Mouse (Mus musculus) monocyte, adult 5-6 weeks (primary cell): ENCODE measurements around the gene Srsf3. TPM values are rescaled to one million over a fixed set of nuclear protein-coding genes. Genes with fewer than 3 reads are reported as not detected.
"Not testable (repeated sequence)": the region's sequence is repeated elsewhere in the genome, so short reads cannot be mapped to it uniquely, and the experiment has no call there.

ENCODE experiments used
- ATAC-seq: fragments of 153-309, 156-312 bp; replicated peaks from 2 replicates; pipeline ENCODE4 v1.8.0; 2017; ENCODE audit warnings: mild to moderate bottlenecking; ENCODE audit not compliant: low TSS enrichment, insufficient number of reproducible peaks, severe bottlenecking, poor library complexity, low FRiP score
- total RNA-seq: library from RNA; stranded (forward); fragments of 200-1000, 200-491, 200-594 nt; gene quantifications from 3 replicates; pipeline ENCODE4 v1.2.3, GENCODE M21; 2017

Gene Srsf3
- total RNA-seq, result 679 to 753 TPM (median 702 TPM) in 3 replicates

- ATAC-seq, result peak; percentile 92
Measured at GRCm38 (mm10) chr17:29032274-29033069, at the start of gene Srsf3. Gene Srsf3, plus strand, starts transcription at chr17:29032628.

- no peak for ATAC-seq
Measured at GRCm38 (mm10) chr17:28984724-28985420, 47.6 kb upstream of the Srsf3 start.

GRCm38 (mm10) chr17:28986833-28987232 lies 45.6 kb upstream of the Srsf3 start:
- ATAC-seq, result 0 out of 2 replicates have a peak, but pooled peaks have one; percentile 34

- ATAC-seq, result peak; percentile 54; the same call in 1 of the 2 replicates
Measured at GRCm38 (mm10) chr17:28987713-28988112, 44.7 kb upstream of the Srsf3 start.

- no peak for ATAC-seq
Measured at GRCm38 (mm10) chr17:28988291-28988690, 44.1 kb upstream of the Srsf3 start.

- ATAC-seq, result no peak
Measured at GRCm38 (mm10) chr17:28988996-28989395, 43.4 kb upstream of the Srsf3 start.

- ATAC-seq, result no peak
Measured at GRCm38 (mm10) chr17:28990060-28990459, 42.4 kb upstream of the Srsf3 start.

- ATAC-seq, result no peak
Measured at GRCm38 (mm10) chr17:28991286-28991685, 41.1 kb upstream of the Srsf3 start.

- ATAC-seq, result no peak
Measured at GRCm38 (mm10) chr17:28992105-28992504, 40.3 kb upstream of the Srsf3 start.

GRCm38 (mm10) chr17:28993004-28993403 lies 39.4 kb upstream of the Srsf3 start:
- ATAC-seq, result not testable (repeated sequence)

GRCm38 (mm10) chr17:28994615-28995014 lies 37.8 kb upstream of the Srsf3 start:
- ATAC-seq, result no peak

- peak; percentile 84 for ATAC-seq
Measured at GRCm38 (mm10) chr17:29000465-29000864, 32.0 kb upstream of the Srsf3 start.

- ATAC-seq, result no peak
Measured at GRCm38 (mm10) chr17:29003740-29004139, 28.7 kb upstream of the Srsf3 start.

GRCm38 (mm10) chr17:29005002-29005401 lies 27.4 kb upstream of the Srsf3 start:
- ATAC-seq, result no peak

GRCm38 (mm10) chr17:29006812-29007211 lies 25.6 kb upstream of the Srsf3 start:
- ATAC-seq, result peak; percentile 55

- ATAC-seq, result peak; percentile 10
Measured at GRCm38 (mm10) chr17:29007243-29007640, 25.2 kb upstream of the Srsf3 start.

- peak; percentile 74 for ATAC-seq
Measured at GRCm38 (mm10) chr17:29007641-29008325, 24.6 kb upstream of the Srsf3 start, which contains the start of gene Stk38. Gene Stk38, minus strand, starts transcription at chr17:29007995.

GRCm38 (mm10) chr17:29008326-29008650 lies 24.1 kb upstream of the Srsf3 start:
- ATAC-seq, result no peak

- peak; percentile 62 for ATAC-seq
Measured at GRCm38 (mm10) chr17:29009181-29009580, 23.2 kb upstream of the Srsf3 start.
